Mouse (Mus musculus) testis, adult 2 months (tissue): ENCODE results near the gene Wnt9a.

ENCODE experiments used
- CTCF ChIP-seq: fragments of 200-500 bp; IDR thresholded peaks from 2 replicates; pipeline ENCODE4 v1.5.1; 2012; ENCODE audit warnings: low read depth, mild to moderate bottlenecking, inconsistent platforms, low read length, moderate library complexity; ENCODE audit not compliant: control insufficient read depth, insufficient read depth, insufficient replicate concordance
- POLR2A ChIP-seq: fragments of 200-500 bp; IDR thresholded peaks from 2 replicates; pipeline ENCODE4 v1.6.1; 2012; ENCODE audit warnings: low read depth, mild to moderate bottlenecking, inconsistent platforms, low read length, moderate library complexity; ENCODE audit not compliant: control insufficient read depth

- TF ChIP-seq CTCF (no peak), POLR2A (no peak)
Measured at GRCm38 (mm10) chr11:59350326-59350725, 43.6 kb downstream of the Wnt9a start.
